Mouse (Mus musculus) brown adipose tissue, adult 24 weeks (tissue): ENCODE results near the gene Tspyl4. TPM values are rescaled to one million over a fixed set of nuclear protein-coding genes. Genes with fewer than 3 reads are reported as not detected.
"Not testable (repeated sequence)": the region's sequence is repeated elsewhere in the genome, so short reads cannot be mapped to it uniquely, and the experiment has no call there.

ENCODE experiments used
- H3K27ac ChIP-seq: fragments of 200-500 bp; replicated peaks from 2 replicates; pipeline ENCODE4 v1.5.1; 2012; ENCODE audit warnings: low read depth, mild to moderate bottlenecking, low read length
- H3K4me1 ChIP-seq: fragments of 200-500 bp; 2 replicates; pipeline ENCODE4 v1.6.1; 2012; ENCODE audit warnings: low read length, mixed read lengths; ENCODE audit not compliant: control insufficient read depth, insufficient read depth, insufficient read length
- H3K4me3 ChIP-seq: fragments of 200-500 bp; 2 replicates; pipeline ENCODE4 v1.5.1; 2012; ENCODE audit warnings: low read depth, mild to moderate bottlenecking, low read length, moderate library complexity; ENCODE audit not compliant: insufficient read depth
- polyA plus RNA-seq: library from polyadenylated mRNA; stranded (reverse); fragments of >200 nt; gene quantifications from 2 replicates; pipeline ENCODE4 v1.2.4, GENCODE M21; 2012; ENCODE audit not compliant: missing spikeins, insufficient read depth, insufficient read length

Gene Tspyl4
- polyA plus RNA-seq, result 2.6 and 6.0 TPM in 2 replicates

DNA sequence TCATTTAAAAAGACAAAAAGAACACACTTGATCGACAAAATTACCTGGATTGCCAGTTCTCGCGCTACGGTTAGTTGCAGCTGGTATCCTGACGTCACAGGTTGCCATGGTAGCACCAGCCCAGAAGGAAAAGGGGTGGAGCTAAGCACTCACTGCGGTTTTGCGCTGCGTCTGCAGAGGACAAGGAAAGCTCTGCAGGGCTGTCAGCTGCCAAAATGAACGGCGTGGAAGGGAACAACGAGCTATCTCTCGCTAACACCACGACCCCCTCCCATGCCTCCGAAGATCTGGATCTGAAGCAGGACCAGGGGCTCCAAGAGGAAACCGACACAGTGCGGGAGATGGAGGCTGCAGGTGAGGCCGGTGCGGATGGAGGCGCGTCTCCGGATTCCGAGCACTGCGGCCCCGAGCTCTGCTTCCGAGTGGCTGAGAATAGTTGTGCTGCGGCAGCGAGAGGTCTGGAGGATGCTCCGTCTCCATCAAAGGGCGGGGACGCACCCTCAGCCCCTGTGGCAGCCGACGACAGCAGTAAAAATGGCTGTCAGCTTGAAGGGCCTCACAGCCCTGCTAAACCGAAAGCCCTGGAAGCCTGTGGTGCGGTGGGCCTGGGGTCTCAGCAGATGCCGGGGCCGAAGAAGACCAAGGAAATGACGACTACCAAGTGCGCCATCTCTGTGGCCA lies at the start of gene Tspyl4:
TSS of gene Tspyl4 (plus strand) at position 144 of the 681 bp plus-strand sequence.
- H3K4me3 ChIP-seq, result peak within 1 kb of the TSS; percentile 76
- no peaks in the 10 kb centered on the region for H3K4me1 ChIP-seq
- H3K27ac ChIP-seq, result no peak within 1 kb of the TSS

- H3K4me1 ChIP-seq, result peaks cover 2% of the 10 kb centered on the region; the same call in 1 of the 2 replicates
- H3K4me3 ChIP-seq, result no peak overlapping the region
- H3K27ac ChIP-seq, result no peak overlapping the region
These were observed 49.5 kb upstream of the Tspyl4 start for GRCm38 (mm10) chr10:34247757-34248156.

DNA sequence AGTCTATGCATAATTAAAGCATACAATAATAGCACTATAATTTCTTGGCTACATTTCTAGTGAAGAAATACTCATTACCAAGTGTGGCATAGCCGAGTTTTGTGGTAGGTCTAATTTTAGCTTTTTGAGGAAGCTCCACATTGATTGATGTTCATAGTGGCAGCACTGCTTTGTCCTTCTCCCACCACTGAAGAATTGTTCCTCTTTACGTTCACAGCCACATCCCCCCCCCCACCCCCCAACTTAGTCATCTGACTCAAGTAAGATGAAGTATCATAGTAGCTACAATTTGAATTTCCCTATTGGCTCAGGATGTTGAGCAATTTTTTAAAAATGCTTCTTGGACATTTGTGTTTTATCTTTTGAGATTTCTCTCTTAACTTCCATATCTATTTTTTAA lies 47.6 kb upstream of the Tspyl4 start:
- no peak overlapping the region for H3K4me3 ChIP-seq
- H3K4me1 ChIP-seq, result peaks cover 2% of the 10 kb centered on the region; the same call in 1 of the 2 replicates
- H3K27ac ChIP-seq, result no peak overlapping the region

DNA sequence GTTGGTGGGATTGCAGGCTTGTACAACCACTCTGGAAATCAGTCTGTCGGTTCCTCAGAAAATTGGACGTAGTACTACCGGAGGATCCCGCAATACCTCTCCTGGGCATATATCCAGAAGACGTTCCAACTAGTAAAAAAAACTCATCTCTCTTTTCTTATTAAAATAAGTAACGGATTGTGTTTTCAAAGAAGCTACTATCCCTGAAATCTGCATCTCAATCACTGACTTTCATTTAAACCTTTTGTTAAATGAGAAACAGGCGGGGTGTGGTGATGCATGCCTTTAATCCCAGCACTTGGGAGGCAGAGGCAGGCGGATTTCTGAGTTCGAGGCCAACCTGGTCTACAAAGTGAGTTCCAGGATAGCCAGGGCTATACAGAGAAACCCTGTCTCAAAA lies 44.4 kb upstream of the Tspyl4 start:
- H3K27ac ChIP-seq, H3K4me3 ChIP-seq, H3K4me1 ChIP-seq: not testable (repeated sequence)

DNA sequence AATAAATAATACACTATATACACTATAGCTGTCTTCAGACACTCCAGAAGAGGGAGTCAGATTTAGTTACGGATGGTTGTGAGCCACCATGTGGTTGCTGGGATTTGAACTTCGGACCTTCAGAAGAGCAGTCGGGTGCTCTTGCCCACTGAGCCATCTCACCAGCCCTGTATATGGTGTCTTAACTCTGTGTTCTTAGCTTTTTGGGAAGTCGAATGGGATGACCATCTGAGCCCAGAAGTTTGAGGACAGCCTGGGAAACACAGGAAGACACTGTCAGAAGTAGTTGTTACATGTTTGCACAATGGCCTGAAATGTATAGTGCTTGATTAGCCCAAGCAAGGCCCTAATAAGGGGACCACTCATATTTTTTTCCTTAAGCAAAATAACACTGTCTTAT lies 32.1 kb upstream of the Tspyl4 start:
- no peak overlapping the region for H3K27ac ChIP-seq
- H3K4me1 ChIP-seq, result peaks cover 4% of the 10 kb centered on the region; the same call in 1 of the 2 replicates
- H3K4me3 ChIP-seq, result no peak overlapping the region

- peaks cover 4% of the 10 kb centered on the region; the same call in 1 of the 2 replicates for H3K4me1 ChIP-seq
- H3K4me3 ChIP-seq, result no peak overlapping the region
- H3K27ac ChIP-seq, result 0 out of 2 replicates have a peak overlapping the region, but pooled peaks have one; percentile 4
These were observed 29.8 kb upstream of the Tspyl4 start for GRCm38 (mm10) chr10:34267312-34268070.

GRCm38 (mm10) chr10:34271681-34272080 lies 25.6 kb upstream of the Tspyl4 start:
- Histone ChIP-seq H3K27ac (no peak overlapping the region), H3K4me1 (peaks cover 4% of the 10 kb centered on the region; the same call in 1 of the 2 replicates)

GRCm38 (mm10) chr10:34280591-34281175 lies 16.6 kb upstream of the Tspyl4 start:
- peaks cover 10% of the 10 kb centered on the region for H3K4me1 ChIP-seq
- no peak overlapping the region for H3K27ac ChIP-seq
- peak overlapping the region; percentile 32; the same call in 1 of the 2 replicates for H3K4me3 ChIP-seq

More at GRCm38 (mm10) chr10:34271681-34272080, 25.6 kb upstream of the Tspyl4 start:
- H3K4me3 ChIP-seq, result no peak overlapping the region

GRCm38 (mm10) chr10:34281211-34281961 lies 15.9 kb upstream of the Tspyl4 start:
- peaks cover 10% of the 10 kb centered on the region for H3K4me1 ChIP-seq
- peak overlapping the region; percentile 89 for H3K4me3 ChIP-seq
- H3K27ac ChIP-seq, result peak overlapping the region; percentile 79

- peak within 1 kb of the TSS; percentile 89 for H3K4me3 ChIP-seq
These were observed 15.3 kb upstream of the Tspyl4 start, which contains the start of gene Tspyl1 for GRCm38 (mm10) chr10:34281962-34282388. Tspyl1 (plus strand) TSS chr10:34282190.

DNA sequence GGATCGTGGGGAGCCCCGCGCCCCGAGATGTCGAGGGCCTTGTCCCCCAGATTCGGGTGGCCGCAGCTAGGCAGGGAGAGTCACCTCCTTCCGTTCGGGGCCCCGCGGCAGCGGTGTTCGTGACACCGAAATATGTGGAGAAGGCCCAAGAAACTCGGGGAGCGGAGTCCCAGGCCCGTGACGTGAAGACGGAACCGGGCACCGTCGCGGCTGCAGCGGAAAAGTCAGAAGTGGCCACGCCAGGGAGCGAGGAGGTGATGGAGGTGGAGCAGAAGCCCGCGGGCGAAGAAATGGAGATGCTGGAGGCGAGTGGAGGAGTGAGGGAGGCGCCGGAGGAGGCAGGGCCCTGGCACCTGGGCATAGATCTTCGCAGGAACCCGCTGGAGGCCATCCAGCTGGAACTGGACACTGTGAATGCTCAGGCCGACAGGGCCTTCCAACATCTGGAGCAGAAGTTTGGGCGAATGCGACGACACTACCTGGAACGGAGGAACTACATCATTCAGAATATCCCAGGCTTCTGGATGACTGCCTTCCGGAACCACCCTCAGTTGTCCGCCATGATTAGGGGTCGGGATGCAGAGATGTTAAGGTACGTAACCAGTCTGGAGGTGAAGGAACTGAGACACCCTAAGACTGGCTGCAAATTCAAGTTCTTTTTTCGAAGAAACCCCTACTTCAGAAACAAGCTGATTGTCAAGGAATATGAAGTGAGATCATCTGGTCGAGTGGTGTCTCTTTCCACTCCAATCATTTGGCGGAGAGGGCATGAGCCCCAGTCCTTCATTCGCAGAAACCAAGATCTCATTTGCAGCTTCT lies 14.6 kb upstream of the Tspyl4 start:
- peak overlapping the region; percentile 87 for H3K4me3 ChIP-seq

More at GRCm38 (mm10) chr10:34281962-34282388, 15.3 kb upstream of the Tspyl4 start, which contains the start of gene Tspyl1:
- peak within 1 kb of the TSS; percentile 79 for H3K27ac ChIP-seq
- peaks cover 10% of the 10 kb centered on the region for H3K4me1 ChIP-seq

DNA sequence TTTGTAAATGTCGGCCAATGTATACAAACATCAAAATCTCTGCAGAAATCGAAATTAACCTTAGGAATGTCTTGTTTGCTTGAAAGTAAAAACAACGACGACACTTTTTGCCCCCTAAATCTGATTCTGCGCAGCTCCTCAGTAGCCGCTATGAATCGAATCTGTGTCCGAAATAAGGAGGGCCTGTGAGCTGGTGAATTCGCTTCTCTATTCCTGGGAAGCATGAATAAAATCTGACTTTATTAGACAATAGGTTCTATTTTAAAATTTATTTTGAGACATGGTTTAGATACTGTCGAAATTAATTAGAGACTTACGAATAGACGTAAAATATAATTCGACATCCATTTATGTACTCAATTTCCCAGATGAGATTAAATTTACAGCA lies 337 bp upstream of the Tspyl4 start:
- Histone ChIP-seq H3K4me3 (peak overlapping the region; percentile 76), H3K27ac (no peak overlapping the region), H3K4me1 (no peaks in the 10 kb centered on the region)

More for the DNA sequence above, 14.6 kb upstream of the Tspyl4 start:
- H3K4me1 ChIP-seq, result peaks cover 10% of the 10 kb centered on the region
- H3K27ac ChIP-seq, result peak overlapping the region; percentile 56

- Histone ChIP-seq H3K27ac (no peak overlapping the region), H3K4me1 (no peaks in the 10 kb centered on the region), H3K4me3 (peak overlapping the region; percentile 76)
These were observed 925 bp downstream of the Tspyl4 start for GRCm38 (mm10) chr10:34297980-34298753.
